Mouse (Mus musculus) C2C12 (cell line): Measurements from ENCODE around the gene Apoc4.

ENCODE experiments used
- CEBPB ChIP-seq: IDR thresholded peaks from one replicate; pipeline ENCODE4 v1.6.1; 2011; ENCODE audit warnings: low read depth, mild to moderate bottlenecking, control low read depth, moderate library complexity
- CTCF ChIP-seq: IDR thresholded peaks from one replicate; pipeline ENCODE4 v1.5.1; 2011; ENCODE audit not compliant: control insufficient read depth, insufficient read depth, insufficient read length
- FOSL1 ChIP-seq: IDR thresholded peaks from one replicate; pipeline ENCODE4 v1.8.0; 2011; ENCODE audit warnings: mild to moderate bottlenecking, low read length; ENCODE audit not compliant: poor library complexity, insufficient read depth, severe bottlenecking
- MAX ChIP-seq: IDR thresholded peaks from one replicate; pipeline ENCODE4 v1.6.1; 2011; ENCODE audit warnings: mild to moderate bottlenecking, control low read depth
- MYOD1 ChIP-seq: IDR thresholded peaks from one replicate; pipeline ENCODE4 v1.6.1; 2011; ENCODE audit warnings: low read depth; ENCODE audit not compliant: control insufficient read depth, insufficient read length
- MYOG ChIP-seq: IDR thresholded peaks from one replicate; pipeline ENCODE4 v1.6.1; 2011; ENCODE audit not compliant: control insufficient read depth, insufficient read length; ENCODE audit errors: extremely low read depth
- USF1 ChIP-seq: IDR thresholded peaks from one replicate; pipeline ENCODE4 v1.6.1; 2011; ENCODE audit warnings: low read depth, mild to moderate bottlenecking, control low read depth, moderate library complexity

- no peak for TF ChIP-seq MAX
- TF ChIP-seq CTCF = no peak
- no peak for TF ChIP-seq CEBPB
- no peak for TF ChIP-seq MYOD1
- TF ChIP-seq USF1 = no peak
- TF ChIP-seq MYOG = no peak
- TF ChIP-seq FOSL1 = no peak
Observed at GRCm38 (mm10) chr7:19651063-19651786, 30.1 kb downstream of the Apoc4 start.
